Mouse (Mus musculus) adrenal gland, adult 2 months (tissue): ENCODE measurements around the gene Upk1b. TPM values are rescaled to one million over a fixed set of nuclear protein-coding genes. Genes with fewer than 3 reads are reported as not detected.
"Not testable (repeated sequence)": the region's sequence is repeated elsewhere in the genome, so short reads cannot be mapped to it uniquely, and the experiment has no call there.

Experiments used
- DNase-seq: peaks from one replicate; pipeline ENCODE4 v3.0.0; 2021
- long read RNA-seq: library from polyadenylated mRNA; stranded (forward); transcript quantifications from one replicate; pipeline ENCODE4 v2.0.0, GENCODE M21; 2021
- polyA plus RNA-seq: library from polyadenylated mRNA; depleted of rRNA; stranded (reverse); fragments of >200 nt; gene quantifications from 2 replicates; pipeline ENCODE4 v1.2.3, GENCODE M21; 2012; rRNA removed
- total RNA-seq, 2 experiments: library from RNA; stranded (reverse); gene quantifications; 2 replicates each; pipeline ENCODE4 v1.2.3; 2021

Upk1b gene
- total RNA-seq, result 1 to 10 TPM; 1.8 to 3.6 TPM
- 0.84 and 1.3 TPM in 2 replicates for polyA plus RNA-seq
- long read RNA-seq, partial matches to known transcripts, result 0 of 1 reads
- long read RNA-seq, other reads (novel, unspliced or antisense), result 1 of 1 reads

- no peak for DNase-seq
These were observed at the start of gene Upk1b for GRCm38 (mm10) chr16:38800091-38800490. Upk1b (minus strand) TSS chr16:38800328.

- DNase-seq, result no peak
These were observed 28.5 kb upstream of the Upk1b start, which contains the start of gene 4930435E12Rik for GRCm38 (mm10) chr16:38828649-38829048. 4930435E12Rik (minus strand) TSS chr16:38828749.

GRCm38 (mm10) chr16:38812521-38812920 is 12.4 kb upstream of the Upk1b start:
- peak; percentile 46 for DNase-seq

GRCm38 (mm10) chr16:38810196-38810595 is 10.1 kb upstream of the Upk1b start:
- DNase-seq, result no peak

GRCm38 (mm10) chr16:38807796-38808195 is 7.7 kb upstream of the Upk1b start:
- not testable (repeated sequence) for DNase-seq

GRCm38 (mm10) chr16:38798957-38799450 is 1.1 kb downstream of the Upk1b start:
- DNase-seq, result no peak

- DNase-seq, result no peak
These were observed 7.0 kb downstream of the Upk1b start for GRCm38 (mm10) chr16:38793120-38793519.

- DNase-seq, result no peak
These were observed 10.2 kb downstream of the Upk1b start for GRCm38 (mm10) chr16:38789966-38790365.

GRCm38 (mm10) chr16:38789016-38789415 is 11.1 kb downstream of the Upk1b start:
- DNase-seq, result no peak

GRCm38 (mm10) chr16:38785301-38785700 is 14.8 kb downstream of the Upk1b start:
- no peak for DNase-seq

GRCm38 (mm10) chr16:38782524-38783067 is 17.5 kb downstream of the Upk1b start:
- no peak for DNase-seq

- DNase-seq, result no peak
These were observed 18.2 kb downstream of the Upk1b start for GRCm38 (mm10) chr16:38781946-38782345.

GRCm38 (mm10) chr16:38780960-38781572 is 19.1 kb downstream of the Upk1b start:
- no peak for DNase-seq

GRCm38 (mm10) chr16:38776342-38776741 is 23.8 kb downstream of the Upk1b start:
- no peak for DNase-seq

- DNase-seq, result no peak
These were observed 25.0 kb downstream of the Upk1b start for GRCm38 (mm10) chr16:38774964-38775746.

- no peak for DNase-seq
These were observed 27.1 kb downstream of the Upk1b start for GRCm38 (mm10) chr16:38772906-38773496.

GRCm38 (mm10) chr16:38771145-38771544 is 29.0 kb downstream of the Upk1b start:
- no peak for DNase-seq

- no peak for DNase-seq
These were observed 30.6 kb downstream of the Upk1b start for GRCm38 (mm10) chr16:38769529-38769928.

GRCm38 (mm10) chr16:38768386-38768785 is 31.7 kb downstream of the Upk1b start:
- DNase-seq, result no peak

- DNase-seq, result no peak
These were observed 32.4 kb downstream of the Upk1b start for GRCm38 (mm10) chr16:38767761-38768160.

GRCm38 (mm10) chr16:38766671-38767070 is 33.5 kb downstream of the Upk1b start:
- DNase-seq, result no peak

- DNase-seq, result no peak
These were observed 36.6 kb downstream of the Upk1b start for GRCm38 (mm10) chr16:38763508-38763907.
